Mouse (Mus musculus) neural tube, embryonic 13.5 days (tissue): ENCODE data around the gene 4932411N23Rik. TPM values are rescaled to one million over a fixed set of nuclear protein-coding genes. Genes with fewer than 3 reads are reported as not detected.
"Not testable (repeated sequence)": the region's sequence is repeated elsewhere in the genome, so short reads cannot be mapped to it uniquely, and the experiment has no call there.

Source experiments
- ATAC-seq: fragments of 200-750 bp; cut with Nextera tagmentation; 2 replicates; pipeline ENCODE4 v1.8.0; 2017; ENCODE audit warnings: low read depth, mild to moderate bottlenecking, moderate TSS enrichment, moderate library complexity
- H3K27ac ChIP-seq: fragments of 300-500 bp; sonication (generic); replicated peaks from 2 replicates; pipeline ENCODE4 v1.5.1; 2015; ENCODE audit warnings: moderate library complexity, mild to moderate bottlenecking, inconsistent platforms
- H3K27me3 ChIP-seq: fragments of 300-500 bp; sonication (generic); 2 replicates; pipeline ENCODE4 v1.6.1; 2015; ENCODE audit warnings: mild to moderate bottlenecking, inconsistent platforms
- H3K36me3 ChIP-seq: fragments of 300-500 bp; sonication (generic); 2 replicates; pipeline ENCODE4 v1.6.1; 2015; ENCODE audit warnings: mild to moderate bottlenecking, inconsistent platforms
- H3K4me1 ChIP-seq: fragments of 300-500 bp; sonication (generic); replicated peaks from 2 replicates; pipeline ENCODE4 v1.6.1; 2015; ENCODE audit warnings: inconsistent platforms
- H3K4me2 ChIP-seq: fragments of 300-500 bp; sonication (generic); 2 replicates; pipeline ENCODE4 v1.6.1; 2015; ENCODE audit warnings: inconsistent platforms, mild to moderate bottlenecking, moderate library complexity
- H3K4me3 ChIP-seq: fragments of 300-500 bp; sonication (generic); 2 replicates; pipeline ENCODE4 v1.5.1; 2015; ENCODE audit warnings: mild to moderate bottlenecking, inconsistent platforms
- H3K9ac ChIP-seq: fragments of 300-500 bp; sonication (generic); 2 replicates; pipeline ENCODE4 v1.6.1; 2015; ENCODE audit warnings: moderate library complexity, mild to moderate bottlenecking, inconsistent platforms
- H3K9me3 ChIP-seq: fragments of 300-500 bp; sonication (generic); 2 replicates; pipeline ENCODE4 v1.6.1; 2016; ENCODE audit warnings: inconsistent platforms
- WGBS: fragments of 180-500 bp; shearing (Covaris S2); methylation state at CpG from one replicate; pipeline ENCODE4 v1.1.7; 2015; 5-methylcytosine and 5-hydroxymethylcytosine counted together
- polyA plus RNA-seq: library from polyadenylated mRNA; unstranded; fragments of >200 nt; fragmentation: Nextera tagmentation; extraction: Ambion mirVana; gene quantifications from 2 replicates; pipeline ENCODE4 v1.2.1, GENCODE M21; 2015

4932411N23Rik gene
- polyA plus RNA-seq, result not detected in 2 replicates

DNA sequence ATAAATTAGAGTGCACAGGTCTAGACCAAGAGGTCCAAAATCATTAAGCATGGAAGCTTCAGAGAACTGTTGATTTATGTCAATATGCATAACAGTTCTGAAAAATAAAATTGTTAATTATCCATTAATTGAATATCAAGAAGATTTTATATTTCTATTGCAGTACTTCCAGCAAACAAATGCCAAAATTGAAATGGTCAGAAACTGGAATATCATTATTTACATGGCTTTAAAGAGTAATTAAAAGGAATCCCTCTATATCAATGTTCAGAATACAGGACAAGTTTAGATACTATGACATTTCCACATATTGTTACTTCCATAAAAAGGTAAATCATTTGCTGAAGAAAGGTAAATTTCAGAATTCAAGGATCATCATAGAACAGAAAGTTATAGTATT lies at the start of gene 4932411N23Rik:
4932411N23Rik (minus strand) TSS at position 101 of the 400 bp plus-strand sequence.
- ATAC-seq, result no peak
- H3K4me1 ChIP-seq, result no peaks in the 10 kb centered on the region
- H3K36me3 ChIP-seq, result no peaks in the 10 kb centered on the region
- no peak within 1 kb of the TSS for H3K27ac ChIP-seq
- no peak within 1 kb of the TSS for H3K4me2 ChIP-seq
- no peak within 1 kb of the TSS for H3K4me3 ChIP-seq
- no peaks in the 10 kb centered on the region for H3K27me3 ChIP-seq
- H3K9me3 ChIP-seq, result no peaks in the 10 kb centered on the region; the same call in 1 of the 2 replicates
- H3K9ac ChIP-seq, result no peak within 1 kb of the TSS

DNA sequence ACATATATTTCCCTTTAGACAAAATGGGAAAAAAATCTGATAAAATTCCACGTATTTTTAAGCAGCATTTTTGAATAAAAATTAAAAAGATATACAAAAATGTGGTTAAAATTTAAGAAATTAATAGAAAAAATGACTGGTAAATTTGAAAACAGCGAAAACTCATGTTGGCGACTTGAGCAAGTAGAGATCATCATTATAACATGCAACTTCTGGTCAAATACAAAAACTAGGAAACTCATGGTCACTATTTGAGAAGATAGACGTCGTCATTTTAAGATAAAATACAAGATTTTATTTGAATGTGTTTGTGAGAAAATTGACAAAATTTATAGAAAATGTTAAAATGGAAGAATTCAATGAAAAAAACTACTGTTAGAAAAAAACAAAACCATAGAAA lies 35.8 kb downstream of the 4932411N23Rik start:
- no peak for ATAC-seq
- Histone ChIP-seq H3K36me3 (no peaks in the 10 kb centered on the region), H3K9ac (no peak overlapping the region), H3K27me3 (no peaks in the 10 kb centered on the region), H3K4me2 (no peak overlapping the region), H3K4me3 (no peak overlapping the region), H3K4me1 (no peaks in the 10 kb centered on the region), H3K9me3 (no peaks in the 10 kb centered on the region), H3K27ac (no peak overlapping the region)
- 90% methylated on average over 5 of the region's 5 CpGs for WGBS

DNA sequence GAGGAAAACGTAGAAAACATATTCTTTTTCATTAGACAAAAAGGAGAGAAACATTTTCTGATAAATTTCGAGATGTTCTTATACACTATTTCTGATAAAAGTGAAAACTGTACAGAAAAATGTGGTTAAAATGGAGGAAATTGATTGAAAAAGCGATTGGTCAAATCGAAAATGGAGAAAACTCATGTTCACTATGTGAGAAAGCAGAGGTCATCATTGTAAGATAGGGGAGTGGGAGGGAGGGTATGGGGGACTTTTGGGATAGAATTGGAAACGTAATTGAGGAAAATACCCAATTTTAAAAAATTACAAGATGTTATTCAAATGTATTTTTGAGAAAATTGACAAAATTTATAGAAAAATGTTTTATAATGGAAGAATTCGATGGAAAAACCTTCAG lies 38.0 kb downstream of the 4932411N23Rik start:
- not testable (repeated sequence) for H3K4me2 ChIP-seq, H3K9me3 ChIP-seq, H3K36me3 ChIP-seq, H3K27me3 ChIP-seq, H3K4me1 ChIP-seq, H3K4me3 ChIP-seq, ATAC-seq, H3K27ac ChIP-seq, H3K9ac ChIP-seq
- 87% methylated on average over 5 of the region's 6 CpGs for WGBS

DNA sequence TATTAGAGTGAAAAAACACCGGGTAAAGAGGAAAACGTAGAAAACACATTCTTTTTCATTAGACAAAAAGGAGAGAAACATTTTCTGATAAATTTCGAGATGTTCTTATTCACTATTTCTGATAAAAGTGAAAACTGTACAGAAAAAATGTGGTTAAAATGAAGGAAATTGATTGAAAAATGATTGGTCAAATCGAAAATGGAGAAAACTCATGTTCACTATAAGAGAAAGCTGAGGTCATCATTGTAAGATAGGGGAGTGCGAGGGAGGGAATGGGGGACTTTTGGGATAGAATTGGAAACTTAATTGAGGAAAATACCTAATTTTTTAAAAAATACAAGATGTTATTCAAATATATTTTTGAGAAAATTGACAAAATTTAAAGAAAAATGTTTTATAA lies 40.8 kb downstream of the 4932411N23Rik start:
- ATAC-seq, H3K27ac ChIP-seq, H3K4me1 ChIP-seq, H3K4me3 ChIP-seq, H3K9ac ChIP-seq, H3K9me3 ChIP-seq, H3K27me3 ChIP-seq, H3K4me2 ChIP-seq, H3K36me3 ChIP-seq: not testable (repeated sequence)
- WGBS, result 83% methylated on average over 5 of the region's 5 CpGs

DNA sequence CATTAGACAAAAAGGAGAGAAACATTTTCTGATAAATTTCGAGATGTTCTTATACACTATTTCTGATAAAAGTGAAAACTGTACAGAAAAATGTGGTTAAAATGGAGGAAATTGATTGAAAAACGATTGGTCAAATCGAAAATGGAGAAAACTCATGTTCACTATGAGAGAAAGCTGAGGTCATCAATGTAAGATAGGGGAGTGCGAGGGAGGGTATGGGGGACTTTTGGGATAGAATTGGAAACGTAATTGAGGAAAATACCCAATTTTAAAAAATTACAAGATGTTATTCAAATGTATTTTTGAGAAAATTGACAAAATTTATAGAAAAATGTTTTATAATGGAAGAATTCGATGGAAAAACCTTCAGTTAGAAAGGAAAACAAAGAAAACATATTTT lies 42.2 kb downstream of the 4932411N23Rik start:
- WGBS, result 75% methylated on average over 5 of the region's 6 CpGs
- H3K4me3 ChIP-seq, ATAC-seq, H3K4me1 ChIP-seq, H3K27ac ChIP-seq, H3K27me3 ChIP-seq, H3K4me2 ChIP-seq, H3K9me3 ChIP-seq, H3K36me3 ChIP-seq, H3K9ac ChIP-seq: not testable (repeated sequence)

Other genes with a start within 250 kb of the 4932411N23Rik start
- gene Gm382, start 224.1 kb upstream of the 4932411N23Rik start, polyA plus RNA-seq, result not detected in 2 replicates